Mouse (Mus musculus) hematopoietic stem cell, adult 5-6 weeks (primary cell): ENCODE measurements around the gene Tsc22d2. TPM values are rescaled to one million over a fixed set of nuclear protein-coding genes. Genes with fewer than 3 reads are reported as not detected.

Source experiments
- ATAC-seq, 2 experiments: fragments of 125-278 bp in 1 of 2; replicated peaks in 1 of 2; 2 replicates each; pipeline ENCODE4 v1.8.0; 2016 to 2017; ENCODE audit warnings: inconsistent platforms in 2 of 2, mild to moderate bottlenecking in 2 of 2, moderate number of reproducible peaks in 2 of 2, low read depth in 1 of 2, moderate TSS enrichment in 1 of 2; ENCODE audit not compliant: low FRiP score in 2 of 2, poor library complexity in 2 of 2, severe bottlenecking in 2 of 2, insufficient read depth in 1 of 2, low TSS enrichment in 1 of 2
- total RNA-seq: library from RNA; stranded (forward); fragments of 172-1452, 232-1000 nt; gene quantifications from 2 replicates; pipeline ENCODE4 v1.2.3, GENCODE M21; 2017

Tsc22d2 gene
- total RNA-seq = 24.6 and 34.5 TPM in 2 replicates

GRCm38 (mm10) chr3:58414234-58414938 lies at the start of gene Tsc22d2:
Tsc22d2 (plus strand) TSS chr3:58414715.
- ATAC-seq = peak; percentile 30 to 38

- ATAC-seq = no peak
Observed at GRCm38 (mm10) chr3:58366756-58367155, 47.8 kb upstream of the Tsc22d2 start.

- ATAC-seq = no peak
Observed at GRCm38 (mm10) chr3:58370811-58371210, 43.7 kb upstream of the Tsc22d2 start.

GRCm38 (mm10) chr3:58372066-58372904 lies 42.2 kb upstream of the Tsc22d2 start:
- ATAC-seq = peak; percentile 25 to 29; a peak in 3 of 4 replicates

GRCm38 (mm10) chr3:58372905-58373208 lies 41.7 kb upstream of the Tsc22d2 start:
- peak in 1 of 2 experiments; percentile 56; a peak in 1 of 4 replicates for ATAC-seq

- ATAC-seq = no peak
Observed at GRCm38 (mm10) chr3:58374281-58374680, 40.2 kb upstream of the Tsc22d2 start.

- ATAC-seq = no peak
Observed at GRCm38 (mm10) chr3:58376713-58377112, 37.8 kb upstream of the Tsc22d2 start.

- ATAC-seq = no peak
Observed at GRCm38 (mm10) chr3:58377589-58378134, 36.9 kb upstream of the Tsc22d2 start.

GRCm38 (mm10) chr3:58382676-58383075 lies 31.8 kb upstream of the Tsc22d2 start:
- no peak for ATAC-seq

GRCm38 (mm10) chr3:58385060-58385459 lies 29.5 kb upstream of the Tsc22d2 start:
- ATAC-seq = no peak

GRCm38 (mm10) chr3:58388731-58389130 lies 25.8 kb upstream of the Tsc22d2 start:
- ATAC-seq = no peak

GRCm38 (mm10) chr3:58398541-58398940 lies 16.0 kb upstream of the Tsc22d2 start:
- ATAC-seq = no peak

- ATAC-seq = no peak
Observed at GRCm38 (mm10) chr3:58399931-58400330, 14.6 kb upstream of the Tsc22d2 start.

GRCm38 (mm10) chr3:58411669-58412068 lies 2.8 kb upstream of the Tsc22d2 start:
- ATAC-seq = no peak

- no peak for ATAC-seq
Observed at GRCm38 (mm10) chr3:58413671-58414070, 844 bp upstream of the Tsc22d2 start.

- ATAC-seq = peak; percentile 1; a peak in 1 of 4 replicates
Observed at GRCm38 (mm10) chr3:58414986-58415883, 720 bp downstream of the Tsc22d2 start.

GRCm38 (mm10) chr3:58415884-58416725 lies 1.6 kb downstream of the Tsc22d2 start:
- peak; percentile 63 to 69 for ATAC-seq
